Mouse (Mus musculus) liver, adult 2 months (tissue): Measurements from ENCODE around the gene Tia1.

Experiments used
- CTCF ChIP-seq: fragments of 200-500 bp; IDR thresholded peaks from 2 replicates; pipeline ENCODE4 v1.5.1; 2011; ENCODE audit warnings: low read depth, low read length, control low read depth
- POLR2A ChIP-seq: fragments of 200-500 bp; IDR thresholded peaks from 2 replicates; pipeline ENCODE4 v1.6.1; 2011; ENCODE audit warnings: low read length, control low read depth; ENCODE audit not compliant: insufficient read depth; ENCODE audit errors: extremely low read depth

- TF ChIP-seq POLR2A (no peak), CTCF (no peak)
Measured at GRCm38 (mm10) chr6:86378341-86378740, 25.7 kb upstream of the Tia1 start.
